Mouse (Mus musculus) stomach, postnatal 0 days (tissue): Measurements from ENCODE around the gene Gm7030. TPM values are rescaled to one million over a fixed set of nuclear protein-coding genes. Genes with fewer than 3 reads are reported as not detected.

Experiments used
- ATAC-seq: fragments of 200-750 bp; cut with Nextera tagmentation; 2 replicates; pipeline ENCODE4 v1.8.0; 2017; ENCODE audit not compliant: low FRiP score, low TSS enrichment
- DNase-seq: peaks from one replicate; pipeline ENCODE4 v3.0.0-alpha.2; 2016; ENCODE audit warnings: low spot score
- H3K27ac ChIP-seq: fragments of 300-500 bp; sonication (generic); replicated peaks from 2 replicates; pipeline ENCODE4 v1.5.1; 2014; ENCODE audit warnings: mild to moderate bottlenecking, control low read depth
- H3K27me3 ChIP-seq: fragments of 300-500 bp; sonication (generic); 2 replicates; pipeline ENCODE4 v1.6.1; 2014; ENCODE audit warnings: low read length; ENCODE audit not compliant: control insufficient read depth, insufficient read depth
- H3K36me3 ChIP-seq: fragments of 300-500 bp; sonication (generic); 2 replicates; pipeline ENCODE4 v1.6.1; 2014; ENCODE audit warnings: low read length, mixed read lengths; ENCODE audit not compliant: control insufficient read depth, insufficient read depth
- H3K4me1 ChIP-seq: fragments of 300-500 bp; sonication (generic); replicated peaks from 2 replicates; pipeline ENCODE4 v1.6.1; 2014; ENCODE audit warnings: antibody characterized with exemption; ENCODE audit not compliant: control insufficient read depth, insufficient read depth
- H3K4me2 ChIP-seq: fragments of 300-500 bp; sonication (generic); replicated peaks from 2 replicates; pipeline ENCODE4 v1.6.1; 2014; ENCODE audit warnings: low read depth, mild to moderate bottlenecking, control low read depth, moderate library complexity
- H3K4me3 ChIP-seq: fragments of 300-500 bp; sonication (generic); 2 replicates; pipeline ENCODE4 v1.5.1; 2014; ENCODE audit warnings: low read depth, low read length, control low read depth
- H3K9ac ChIP-seq: fragments of 300-500 bp; sonication (generic); 2 replicates; pipeline ENCODE4 v1.6.1; 2014; ENCODE audit warnings: mild to moderate bottlenecking, low read length, control low read depth, mixed read lengths
- H3K9me3 ChIP-seq: fragments of 300-500 bp; sonication (generic); 2 replicates; pipeline ENCODE4 v1.6.1; 2016; ENCODE audit warnings: low read length; ENCODE audit not compliant: control insufficient read depth
- CTCF ChIP-seq: IDR thresholded peaks from 2 replicates; pipeline ENCODE4 v1.5.1; 2016; ENCODE audit warnings: antibody characterized with exemption, low read depth, mild to moderate bottlenecking, moderate library complexity
- EP300 ChIP-seq: optimal IDR thresholded peaks from 2 replicates; pipeline ENCODE3; 2016; ENCODE audit warnings: antibody characterized with exemption
- WGBS: fragments of 180-500 bp; shearing (Covaris S2); extraction: QIAGEN DNeasy Blood & Tissue Kit; methylation state at CpG from one replicate; pipeline ENCODE4 v1.1.7; 2014; 5-methylcytosine and 5-hydroxymethylcytosine counted together
- polyA plus RNA-seq: library from polyadenylated mRNA; unstranded; fragments of >200 nt; fragmentation: Nextera tagmentation; extraction: Ambion mirVana; gene quantifications from 2 replicates; pipeline ENCODE4 v1.2.1, GENCODE M21; 2015

Gm7030 gene
- polyA plus RNA-seq, 1 experiment from 2014 or later, result not detected

- no peaks in the 10 kb centered on the region for H3K9me3 ChIP-seq
- ATAC-seq, result 0 out of 2 replicates have a peak, but pooled peaks have one; percentile 36
- H3K36me3 ChIP-seq, result no peaks in the 10 kb centered on the region
- H3K4me2 ChIP-seq, result no peak overlapping the region
- H3K4me1 ChIP-seq, result no peaks in the 10 kb centered on the region
- no peak for TF ChIP-seq EP300
- TF ChIP-seq CTCF, result peak; percentile 82
- H3K27ac ChIP-seq, result no peak overlapping the region
- no peak overlapping the region for H3K4me3 ChIP-seq
- H3K27me3 ChIP-seq, result no peaks in the 10 kb centered on the region
- no peak overlapping the region for H3K9ac ChIP-seq
- DNase-seq, result peak; percentile 74
- WGBS, result 30% methylated on average over 2 of the region's 2 CpGs
These were observed 68.4 kb downstream of the Gm7030 start for GRCm38 (mm10) chr17:36060829-36061228.

Other genes starting within 250 kb of the Gm7030 start
- gene Dhx16, start 249.6 kb downstream of the Gm7030 start, polyA plus RNA-seq, result 14.2 and 19.3 TPM in 2 replicates
- 20.5 and 21.7 TPM in 2 replicates for gene 2310061I04Rik, start 232.0 kb downstream of the Gm7030 start, polyA plus RNA-seq
- gene Atat1, start 219.3 kb downstream of the Gm7030 start, polyA plus RNA-seq, result 12.7 and 14.5 TPM in 2 replicates
- gene Mrps18b, start 213.0 kb downstream of the Gm7030 start, polyA plus RNA-seq, result 80.0 and 83.4 TPM in 2 replicates
- 13.9 and 17.4 TPM in 2 replicates for gene Ppp1r10, start 213.0 kb downstream of the Gm7030 start, polyA plus RNA-seq
- 54.8 and 71.5 TPM in 2 replicates for gene Abcf1, start 159.7 kb downstream of the Gm7030 start, polyA plus RNA-seq
- gene Gnl1, start 149.6 kb downstream of the Gm7030 start, polyA plus RNA-seq, result 24.6 and 25.1 TPM in 2 replicates
- 10.8 and 10.9 TPM in 2 replicates for gene Prr3, start 149.2 kb downstream of the Gm7030 start, polyA plus RNA-seq
- 1.0 and 1.1 TPM in 2 replicates for gene H2-T24, start 108.9 kb downstream of the Gm7030 start, polyA plus RNA-seq
- gene H2-T23, start 96.6 kb downstream of the Gm7030 start, polyA plus RNA-seq, result 35.9 and 40.2 TPM in 2 replicates
- gene H2-T22, start 86.7 kb downstream of the Gm7030 start, polyA plus RNA-seq, result 18.9 and 21.0 TPM in 2 replicates
- gene Gm6034, start 86.5 kb downstream of the Gm7030 start, polyA plus RNA-seq, result not detected in 2 replicates
- 0.08 and 0.10 TPM in 2 replicates for gene Gm11127, start 71.1 kb downstream of the Gm7030 start, polyA plus RNA-seq
- gene Gm19684, start 7.7 kb downstream of the Gm7030 start, polyA plus RNA-seq, result not detected in 2 replicates
- gene Gm8909, start 39.1 kb upstream of the Gm7030 start, polyA plus RNA-seq, result 0.16 and 0.22 TPM in 2 replicates
- gene H2-T3, start 60.9 kb upstream of the Gm7030 start, polyA plus RNA-seq, result 0.04 TPM in 1 of 2 replicates, not detected in the other
- 126 TPM in 2 replicates for gene Rpp21, start 128.6 kb upstream of the Gm7030 start, polyA plus RNA-seq
- 6.2 and 6.5 TPM in 2 replicates for gene Trim39, start 142.8 kb upstream of the Gm7030 start, polyA plus RNA-seq
- not detected in 2 replicates for gene H2-M10.2, start 157.1 kb upstream of the Gm7030 start, polyA plus RNA-seq
- not detected in 2 replicates for gene H2-M10.1, start 196.7 kb upstream of the Gm7030 start, polyA plus RNA-seq
- not detected in 2 replicates for gene H2-M10.3, start 239.0 kb upstream of the Gm7030 start, polyA plus RNA-seq